Mouse (Mus musculus): ENCODE results near the gene Nbea. TPM values are rescaled to one million over a fixed set of nuclear protein-coding genes. Genes with fewer than 3 reads are reported as not detected.
"Not testable (repeated sequence)": the region's sequence is repeated elsewhere in the genome, so short reads cannot be mapped to it uniquely, and the experiment has no call there.

Nbea gene
- total RNA-seq, 2 experiments from 2014 or later, result not detected

DNA sequence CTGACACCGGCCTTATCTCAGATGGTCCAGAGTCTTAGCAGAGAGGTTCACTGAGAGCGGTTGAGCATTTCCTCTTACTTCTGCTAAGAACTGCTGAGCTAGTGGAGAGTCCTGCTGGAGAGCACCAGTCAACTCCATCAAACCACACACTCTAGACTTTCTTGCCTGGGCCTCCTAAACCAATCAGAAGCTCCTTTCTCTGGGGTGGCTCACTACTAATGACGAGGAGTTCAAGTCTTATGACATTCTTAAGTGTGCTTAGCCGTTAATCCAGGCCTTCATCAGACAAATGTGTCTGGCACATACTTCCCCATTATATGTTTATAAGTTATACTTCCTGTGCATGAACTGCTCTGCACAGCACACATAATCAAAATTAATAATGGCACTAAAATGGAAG, 556.4 kb downstream of the Nbea start:
- peak; percentile 59 for ATAC-seq (replicated peaks; ENCODE audit: poor library complexity, severe bottlenecking)

- not testable (repeated sequence) for ATAC-seq (replicated peaks; ENCODE audit: poor library complexity, severe bottlenecking)
These were observed 561.5 kb downstream of the Nbea start for GRCm38 (mm10) chr3:55621958-55622357.

DNA sequence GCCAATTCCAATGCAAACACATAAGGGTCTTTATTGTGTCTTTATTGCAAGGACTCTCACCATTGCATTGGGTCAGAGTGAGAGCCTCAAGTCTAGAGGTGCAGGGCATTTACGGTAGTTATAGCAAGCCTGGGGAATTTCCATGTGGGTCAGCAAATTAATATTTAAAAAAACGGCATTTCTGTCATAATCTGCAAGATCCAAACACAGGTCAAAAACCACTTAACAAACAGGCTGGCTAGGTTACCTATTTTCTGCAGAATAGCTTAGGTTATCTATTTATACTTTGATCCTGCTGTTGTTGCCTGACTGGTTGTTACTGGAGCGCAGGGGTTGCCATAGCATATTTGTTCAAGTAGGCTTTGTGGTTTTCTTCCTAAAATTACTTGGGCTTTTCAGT, 565.1 kb downstream of the Nbea start:
- no peak for ATAC-seq (replicated peaks; ENCODE audit: poor library complexity, severe bottlenecking)

- ATAC-seq (replicated peaks; ENCODE audit: poor library complexity, severe bottlenecking), result no peak
These were observed 570.9 kb downstream of the Nbea start for GRCm38 (mm10) chr3:55612459-55613115.

- ATAC-seq (replicated peaks; ENCODE audit: poor library complexity, severe bottlenecking), result no peak
These were observed 571.5 kb downstream of the Nbea start for GRCm38 (mm10) chr3:55612023-55612422.

DNA sequence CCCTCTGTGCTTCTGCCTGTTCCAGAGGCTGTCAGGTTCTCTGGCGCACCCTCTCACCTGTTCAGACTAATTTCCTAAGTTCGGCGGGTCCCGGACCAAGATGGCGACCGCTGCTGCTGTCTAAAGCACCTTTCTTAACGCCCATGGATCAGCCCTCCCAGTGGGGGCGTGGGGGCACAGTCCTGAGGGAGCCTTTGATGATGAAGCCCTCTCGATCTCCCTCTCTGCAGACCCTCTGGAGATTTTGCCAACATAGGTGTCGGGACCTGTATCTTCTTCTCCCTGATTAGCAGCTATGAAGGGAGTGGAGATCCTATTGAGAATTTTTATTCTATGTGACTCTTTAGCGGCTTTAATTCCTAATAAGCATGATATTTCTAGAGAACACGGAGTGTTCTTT, 573.3 kb downstream of the Nbea start:
- ATAC-seq (replicated peaks; ENCODE audit: poor library complexity, severe bottlenecking), result no peak

- ATAC-seq (replicated peaks; ENCODE audit: poor library complexity, severe bottlenecking), result no peak
These were observed 583.2 kb downstream of the Nbea start for GRCm38 (mm10) chr3:55600286-55600685.

GRCm38 (mm10) chr3:55599366-55600085, 584.0 kb downstream of the Nbea start:
- ATAC-seq (replicated peaks; ENCODE audit: poor library complexity, severe bottlenecking), result no peak

GRCm38 (mm10) chr3:55598681-55599080, 584.8 kb downstream of the Nbea start:
- ATAC-seq (replicated peaks; ENCODE audit: poor library complexity, severe bottlenecking), result no peak

GRCm38 (mm10) chr3:55593312-55593711, 590.2 kb downstream of the Nbea start:
- ATAC-seq (replicated peaks; ENCODE audit: poor library complexity, severe bottlenecking), result no peak

DNA sequence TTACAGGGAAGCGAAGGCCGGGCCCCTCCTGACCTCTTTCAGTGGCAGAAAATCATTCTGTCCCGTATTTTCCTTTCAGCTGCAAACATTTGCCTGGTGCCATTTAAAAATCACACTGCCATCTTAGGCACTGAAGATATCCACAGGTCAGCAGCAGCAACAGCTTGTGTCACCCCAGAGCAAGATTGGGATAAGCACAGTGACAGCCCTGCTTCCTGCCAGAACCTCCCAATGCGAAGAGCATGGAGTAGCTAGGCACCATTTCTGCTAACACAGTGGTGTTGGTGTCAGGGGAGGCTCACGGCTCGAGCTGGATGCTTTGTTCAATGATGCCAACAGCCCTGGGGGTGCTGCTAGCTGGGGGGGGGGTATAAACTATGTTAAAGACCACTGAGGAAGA, 592.8 kb downstream of the Nbea start:
- no peak for ATAC-seq (replicated peaks; ENCODE audit: poor library complexity, severe bottlenecking)

- no peak for ATAC-seq (replicated peaks; ENCODE audit: poor library complexity, severe bottlenecking)
These were observed 593.2 kb downstream of the Nbea start for GRCm38 (mm10) chr3:55590291-55590690.

GRCm38 (mm10) chr3:55589402-55589944, 594.0 kb downstream of the Nbea start:
- no peak for ATAC-seq (replicated peaks; ENCODE audit: poor library complexity, severe bottlenecking)

- ATAC-seq (replicated peaks; ENCODE audit: poor library complexity, severe bottlenecking), result no peak
These were observed 595.2 kb downstream of the Nbea start for GRCm38 (mm10) chr3:55587972-55588946.

DNA sequence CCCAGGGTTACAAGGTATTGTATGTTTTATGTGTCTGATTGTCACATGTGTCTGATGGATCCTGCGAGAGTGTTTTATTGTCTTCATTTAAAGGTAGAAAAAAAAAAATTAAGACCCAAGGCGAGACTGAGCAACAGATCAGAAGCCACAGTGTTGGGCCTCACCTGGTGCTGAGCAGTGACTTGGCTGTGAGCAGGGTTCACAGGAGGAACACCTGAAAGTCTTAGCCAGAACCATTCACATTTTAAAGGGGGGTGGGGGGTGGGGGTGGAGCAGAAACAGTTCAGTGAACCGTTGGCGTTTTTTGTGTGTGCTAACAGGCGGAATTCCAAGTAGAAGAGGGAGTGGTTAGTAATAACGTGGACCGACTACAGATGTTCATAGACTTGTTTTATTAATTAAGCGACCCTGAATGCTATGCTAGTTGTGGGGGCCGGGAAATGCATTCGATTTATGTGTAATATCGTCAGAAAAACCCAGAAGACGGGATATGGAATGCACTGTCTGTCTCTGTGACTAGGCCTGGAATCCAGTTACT, 596.0 kb downstream of the Nbea start:
- ATAC-seq (replicated peaks; ENCODE audit: poor library complexity, severe bottlenecking), result no peak

All from granulocyte monocyte progenitor cell, adult 5-6 weeks (primary cell).